In genomic region chr10:82354083-82355010, GRCm38 (mm10) we compare ENCODE assay signal across 8 mouse cellular contexts. TPM values are rescaled to one million over a fixed set of nuclear protein-coding genes. Genes with fewer than 3 reads are reported as not detected.
A peak's percentile ranks its signal among the peaks of the same experiment; 100 is the strongest.
DNase-seq lines count a peak whose midpoint lies in the region; ATAC-seq and TF ChIP-seq lines count a peak whose summit lies in the region.

Gene Gm4924, plus strand, starts transcription at chr10:82354255.

- H3K4me1 ChIP-seq in CH12.LX (ENCODE audit: control insufficient read depth in 1 of 2, insufficient read depth in 2 of 2) = peaks cover 0 to 25% of the 10 kb centered on the region in 2 experiments; a peak in 2 of 4 replicates
- H3K4me1 ChIP-seq in forebrain, embryonic 12.5 days = no peaks in the 10 kb centered on the region
- H3K4me1 ChIP-seq in heart, postnatal 0 days (ENCODE audit: control insufficient read depth, insufficient read depth) = no peaks in the 10 kb centered on the region
- no peaks in the 10 kb centered on the region for H3K4me1 ChIP-seq in liver, embryonic 16.5 days (ENCODE audit: control insufficient read depth, low read depth, low read length)
- H3K4me1 ChIP-seq in neural tube, embryonic 13.5 days (replicated peaks) = peaks cover 9% of the 10 kb centered on the region; the same call in 1 of the 2 replicates
- no peaks in the 10 kb centered on the region for H3K4me1 ChIP-seq in testis, adult 2 months (ENCODE audit: control insufficient read depth, insufficient read depth, low read length)

- H3K79me2 ChIP-seq in CH12.LX (replicated peaks; ENCODE audit: control insufficient read depth, extremely low read depth, insufficient read depth, poor library complexity, severe bottlenecking) = peaks cover 2% of the 10 kb centered on the region; the same call in 1 of the 2 replicates

- peak; percentile 100 for ATAC-seq in forebrain, embryonic 12.5 days (ENCODE audit: low FRiP score)
- ATAC-seq in heart, postnatal 0 days (ENCODE audit: insufficient read depth, low read depth) = peak; percentile 98
- ATAC-seq in liver, embryonic 16.5 days (ENCODE audit: low read depth) = peak; percentile 90
- ATAC-seq in neural tube, embryonic 13.5 days (ENCODE audit: low read depth) = peak; percentile 100

- H3K4me3 ChIP-seq in CH12.LX (replicated peaks in 1 of 3; ENCODE audit: low read depth in 2 of 3, low read length in 2 of 3, poor library complexity in 1 of 3) = peak within 1 kb of the TSS; percentile 75 to 89 (median 87)
- peak within 1 kb of the TSS; percentile 66 for H3K4me3 ChIP-seq in forebrain, embryonic 12.5 days (replicated peaks)
- H3K4me3 ChIP-seq in heart, postnatal 0 days (ENCODE audit: low read depth, low read length) = peak within 1 kb of the TSS; percentile 65
- H3K4me3 ChIP-seq in liver, embryonic 16.5 days (ENCODE audit: low read depth, low read length) = peak within 1 kb of the TSS; percentile 70
- H3K4me3 ChIP-seq in neural tube, embryonic 13.5 days = peak within 1 kb of the TSS; percentile 64
- peak within 1 kb of the TSS; percentile 99 for H3K4me3 ChIP-seq in testis, adult 2 months (ENCODE audit: control insufficient read depth, low read depth, low read length)

- no peak for TF ChIP-seq EP300 in CH12.LX (IDR thresholded peaks at IDR 0.05; ENCODE audit: low read length)
- no peak for TF ChIP-seq EP300 in heart, postnatal 0 days (IDR thresholded peaks at IDR 0.05; ENCODE audit: low read depth)

- in situ Hi-C loops in CH12.LX (cut with MboI; ENCODE audit: low pct_ligation_motif_present, low pct_unique_long_range_greater_than_20kb, low sequenced_read_pairs) = no loop called here

- no peaks in the 10 kb centered on the region for H3K27me3 ChIP-seq in CH12.LX (replicated peaks)
- H3K27me3 ChIP-seq in forebrain, embryonic 12.5 days = peaks cover 5% of the 10 kb centered on the region; the same call in 1 of the 2 replicates
- H3K27me3 ChIP-seq in heart, postnatal 0 days (ENCODE audit: control insufficient read depth, insufficient read depth, low read length) = no peaks in the 10 kb centered on the region
- H3K27me3 ChIP-seq in liver, embryonic 16.5 days (ENCODE audit: control insufficient read depth, insufficient read depth, low read depth, low read length) = no peaks in the 10 kb centered on the region
- H3K27me3 ChIP-seq in neural tube, embryonic 13.5 days = 0 out of 2 replicates have a peak, but pooled peaks cover 8% of the 10 kb centered on the region
- H3K27me3 ChIP-seq in testis, adult 2 months (ENCODE audit: control insufficient read depth, insufficient read depth, low read length) = no peaks in the 10 kb centered on the region

- no peaks in the 10 kb centered on the region for H3K9me3 ChIP-seq in CH12.LX (replicated peaks; ENCODE audit: low read length)
- H3K9me3 ChIP-seq in forebrain, embryonic 12.5 days = peaks cover 15% of the 10 kb centered on the region
- no peaks in the 10 kb centered on the region for H3K9me3 ChIP-seq in heart, postnatal 0 days (replicated peaks; ENCODE audit: control insufficient read depth, low read length)
- no peaks in the 10 kb centered on the region for H3K9me3 ChIP-seq in liver, embryonic 16.5 days (replicated peaks; ENCODE audit: control insufficient read depth, low read length)
- peaks cover 36% of the 10 kb centered on the region for H3K9me3 ChIP-seq in neural tube, embryonic 13.5 days

- TF ChIP-seq POLR2A in CH12.LX (IDR thresholded peaks at IDR 0.05; ENCODE audit: low read depth, low read length) = peak; percentile 90
- TF ChIP-seq POLR2A in testis, adult 2 months (IDR thresholded peaks at IDR 0.05; ENCODE audit: control insufficient read depth, low read depth, low read length) = peak; percentile 64; the same call in 1 of the 2 replicates

- peaks cover 0 to 16% of the 10 kb centered on the region in 2 experiments for H3K36me3 ChIP-seq in CH12.LX (replicated peaks in 1 of 2; ENCODE audit: control insufficient read depth in 1 of 2, insufficient read depth in 1 of 2, low read length in 1 of 2)
- peaks cover 4% of the 10 kb centered on the region; the same call in 1 of the 2 replicates for H3K36me3 ChIP-seq in forebrain, embryonic 12.5 days (replicated peaks)
- H3K36me3 ChIP-seq in heart, postnatal 0 days (replicated peaks; ENCODE audit: control insufficient read depth, insufficient read depth, low read length) = no peaks in the 10 kb centered on the region
- H3K36me3 ChIP-seq in liver, embryonic 16.5 days (ENCODE audit: control insufficient read depth, insufficient read depth) = no peaks in the 10 kb centered on the region
- H3K36me3 ChIP-seq in neural tube, embryonic 13.5 days = 0 out of 2 replicates have a peak, but pooled peaks cover 20% of the 10 kb centered on the region
- H3K36me3 ChIP-seq in testis, adult 2 months (ENCODE audit: control insufficient read depth, insufficient read depth, low read length) = no peaks in the 10 kb centered on the region

- dilution Hi-C loops in CH12.LX (cut with MboI; ENCODE audit: extremely low pct_ligation_motif_present, extremely low pct_unique_long_range_greater_than_20kb, low sequenced_read_pairs) = no loop called here

- no peak for TF ChIP-seq CTCF in CH12.LX (conservative IDR thresholded peaks at IDR 0.05 in 1 of 2, IDR thresholded peaks at IDR 0.05 in 1 of 2; ENCODE audit: low read depth in 2 of 2, low read length in 2 of 2)
- TF ChIP-seq CTCF in heart, postnatal 0 days (IDR thresholded peaks at IDR 0.05; ENCODE audit: low read depth) = no peak
- no peak for TF ChIP-seq CTCF in testis, adult 2 months (IDR thresholded peaks at IDR 0.05; ENCODE audit: control insufficient read depth, insufficient read depth, insufficient replicate concordance, low read depth, low read length)

- peak; percentile 96 for DNase-seq in CH12.LX (ENCODE audit: extremely low read depth)
- DNase-seq in c-Kit-positive CD71-negative TER-119-negative erythroid progenitor cells, embryonic 14.5 days (ENCODE audit: low read depth) = peak; percentile 61
- peak; percentile 87 for DNase-seq in heart, postnatal 0 days (ENCODE audit: low spot score)
- peak; percentile 81 to 88 for DNase-seq in kidney, postnatal 4 days

- no peak for TF ChIP-seq RAD21 in CH12.LX (IDR thresholded peaks at IDR 0.05; ENCODE audit: low read depth, low read length)

- H3K9ac ChIP-seq in CH12.LX (ENCODE audit: insufficient read depth, low read depth) = peak within 1 kb of the TSS; percentile 62
- peak within 1 kb of the TSS; percentile 77 for H3K9ac ChIP-seq in forebrain, embryonic 12.5 days
- peak within 1 kb of the TSS; percentile 72 for H3K9ac ChIP-seq in heart, postnatal 0 days (replicated peaks; ENCODE audit: low read depth, low read length)
- peak within 1 kb of the TSS; percentile 67 for H3K9ac ChIP-seq in liver, embryonic 16.5 days (ENCODE audit: low read depth, low read length)
- peak within 1 kb of the TSS; percentile 88 for H3K9ac ChIP-seq in neural tube, embryonic 13.5 days

- 5% methylated on average over 34 of the region's 34 CpGs for WGBS in forebrain, embryonic 12.5 days
- 4% methylated on average over 34 of the region's 34 CpGs for WGBS in heart, postnatal 0 days
- WGBS in liver, embryonic 16.5 days (ENCODE audit: insufficient replicate concordance) = 3% methylated on average over 34 of the region's 34 CpGs
- 5% methylated on average over 34 of the region's 34 CpGs for WGBS in neural tube, embryonic 13.5 days

- H3K27ac ChIP-seq in CH12.LX (ENCODE audit: insufficient read depth, low read depth) = peak within 1 kb of the TSS; percentile 77
- peak within 1 kb of the TSS; percentile 95 for H3K27ac ChIP-seq in forebrain, embryonic 12.5 days
- H3K27ac ChIP-seq in heart, postnatal 0 days (ENCODE audit: low read depth) = peak within 1 kb of the TSS; percentile 81
- H3K27ac ChIP-seq in liver, embryonic 16.5 days (ENCODE audit: low read length) = no peak within 1 kb of the TSS
- H3K27ac ChIP-seq in neural tube, embryonic 13.5 days (replicated peaks) = peak within 1 kb of the TSS; percentile 98
- peak within 1 kb of the TSS; percentile 90 for H3K27ac ChIP-seq in testis, adult 2 months (ENCODE audit: control insufficient read depth, insufficient read depth, low read depth, low read length)

- peak within 1 kb of the TSS; percentile 69 for H3K4me2 ChIP-seq in CH12.LX (ENCODE audit: insufficient read depth, low read depth, poor library complexity, severe bottlenecking)
- H3K4me2 ChIP-seq in forebrain, embryonic 12.5 days = peak within 1 kb of the TSS; percentile 55
- H3K4me2 ChIP-seq in heart, postnatal 0 days (ENCODE audit: low read depth, low read length) = peak within 1 kb of the TSS; percentile 64
- H3K4me2 ChIP-seq in liver, embryonic 16.5 days (ENCODE audit: low read depth, low read length) = peak within 1 kb of the TSS; percentile 66
- H3K4me2 ChIP-seq in neural tube, embryonic 13.5 days = peak within 1 kb of the TSS; percentile 57

TF ChIP-seq in CH12.LX, 34 proteins besides CTCF, POLR2A, EP300 and RAD21 (continues in another document):
- TF ChIP-seq SMC3 (IDR thresholded peaks at IDR 0.05; ENCODE audit: low read depth, low read length) = no peak
- TF ChIP-seq TCF12 (IDR thresholded peaks at IDR 0.05; ENCODE audit: low read depth, low read length) = peak; percentile 24
- peak; percentile 68; the same call in 1 of the 2 replicates for TF ChIP-seq CHD2 (IDR thresholded peaks at IDR 0.05; ENCODE audit: low read length)
- TF ChIP-seq MXI1 (IDR thresholded peaks at IDR 0.05; ENCODE audit: low read depth, low read length) = peak; percentile 68
- peak; percentile 87; the same call in 1 of the 2 replicates for TF ChIP-seq BHLHE40 (IDR thresholded peaks at IDR 0.05; ENCODE audit: low read depth, low read length)
- TF ChIP-seq ZKSCAN1 (IDR thresholded peaks at IDR 0.05; ENCODE audit: borderline replicate concordance, low read depth, low read length) = no peak
- no peak for TF ChIP-seq MAFK (IDR thresholded peaks at IDR 0.05; ENCODE audit: insufficient replicate concordance, low read length)
- 0 out of 2 replicates have a peak, but pooled peaks have one; percentile 22 for TF ChIP-seq JUND (conservative IDR thresholded peaks at IDR 0.05; ENCODE audit: low read depth, low read length)
- no peak for TF ChIP-seq E2F4 (IDR thresholded peaks at IDR 0.05; ENCODE audit: insufficient replicate concordance, low read depth, low read length)
- no peak for TF ChIP-seq SIN3A (IDR thresholded peaks at IDR 0.05; ENCODE audit: low read length)
- TF ChIP-seq MEF2A (IDR thresholded peaks at IDR 0.05; ENCODE audit: borderline replicate concordance, low read depth, low read length) = 0 out of 2 replicates have a peak, but pooled peaks have one; percentile 21

RNA-seq across cellular contexts. Expression of gene Gm4924, which starts in this region (rescaled TPM):
- total RNA-seq in CH12.LX (2012; rRNA removed) (7.6 and 9.2 TPM in 2 replicates), CH12.LX (2014; rRNA removed) (10.8 and 15.3 TPM in 2 replicates)
- 4.9 and 5.7 TPM in 2 replicates for polyA plus RNA-seq in CH12.LX (2012; ENCODE audit: insufficient read length, low read depth)
- 9.1 and 11.8 TPM in 2 replicates for polyA plus RNA-seq in forebrain, embryonic 12.5 days (2016; fragmentation: Nextera tagmentation; extraction: Ambion mirVana)
- 1.8 TPM in 1 of 2 replicates, not detected in the other for total RNA-seq in heart, postnatal 0 days (2014; rRNA removed; ENCODE audit: low replicate concordance)
- 5.2 and 5.8 TPM in 2 replicates for polyA plus RNA-seq in heart, postnatal 0 days (2015; fragmentation: Nextera tagmentation; extraction: Ambion mirVana)
- 0.93 and 1.2 TPM in 2 replicates for polyA plus RNA-seq in liver, embryonic 16.5 days (2015; fragmentation: Nextera tagmentation; extraction: Ambion mirVana)
- 16.9 and 18.6 TPM in 2 replicates for polyA plus RNA-seq in neural tube, embryonic 13.5 days (2015; fragmentation: Nextera tagmentation; extraction: Ambion mirVana)
- 0.73 and 0.89 TPM in 2 replicates for polyA plus RNA-seq in testis, adult 2 months (2012; rRNA removed)
